Mouse (Mus musculus): ENCODE measurements around the gene Arsb. TPM values are rescaled to one million over a fixed set of nuclear protein-coding genes. Genes with fewer than 3 reads are reported as not detected.

Gene Arsb
- polyA plus RNA-seq, 1 experiment from 2014 or later = 11.2 TPM

DNA sequence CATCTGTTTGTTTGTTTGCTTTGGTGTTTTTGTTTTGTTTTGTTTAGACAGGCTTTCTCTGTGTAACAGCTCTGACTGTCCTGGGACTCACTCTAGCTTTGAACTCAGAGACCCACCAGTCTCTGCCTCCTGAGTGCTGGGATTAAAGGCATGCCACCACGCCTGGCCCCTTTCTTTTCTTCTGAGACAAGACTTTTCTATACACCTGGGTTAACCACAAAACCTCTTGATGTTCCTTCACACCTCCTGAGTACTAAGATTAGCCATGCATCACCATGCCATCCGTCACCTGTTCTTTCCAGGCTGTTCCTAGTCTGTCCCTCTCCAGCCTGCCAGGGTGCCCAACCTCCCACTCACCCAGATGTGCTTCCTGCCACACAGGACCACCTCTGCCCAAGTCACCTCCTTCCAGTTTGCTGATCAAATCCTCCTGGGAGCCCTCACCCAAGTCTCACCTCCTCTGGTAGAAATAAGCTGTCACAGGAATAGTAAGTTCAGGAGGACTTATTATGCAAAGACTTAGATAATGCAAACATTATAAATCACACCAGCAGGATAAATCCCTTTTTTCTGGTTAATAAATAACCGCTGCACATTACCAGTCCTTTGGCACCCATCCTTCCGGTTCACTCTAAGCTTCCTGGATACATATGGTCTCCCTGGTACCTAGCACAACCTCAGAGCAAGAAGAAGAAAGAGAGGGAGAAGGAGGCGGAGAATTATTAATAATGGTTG, 150.6 kb downstream of the Arsb start:
- Histone ChIP-seq H3K27me3 (replicated peaks) (no peaks in the 10 kb centered on the region), H3K4me2 (replicated peaks) (peak overlapping the region; percentile 30; the same call in 1 of the 2 replicates), H3K4me1 (replicated peaks) (peaks cover 25% of the 10 kb centered on the region), H3K27ac (0 out of 2 replicates have a peak overlapping the region, but pooled peaks have one; percentile 1), H3K9me3 (no peaks in the 10 kb centered on the region), H3K4me3 (replicated peaks) (no peak overlapping the region), H3K9ac (no peak overlapping the region), H3K36me3 (no peaks in the 10 kb centered on the region)
- peak; percentile 69 for ATAC-seq
- WGBS = 60% methylated on average over 5 of the region's 5 CpGs

- 39% methylated on average over 7 of the region's 7 CpGs for WGBS
- no peaks in the 10 kb centered on the region for H3K36me3 ChIP-seq
Observed at GRCm38 (mm10) chr13:93922566-93922910, 151.1 kb downstream of the Arsb start.

GRCm38 (mm10) chr13:93924735-93925432, 153.5 kb downstream of the Arsb start:
- Histone ChIP-seq H3K4me1 (replicated peaks) (peaks cover 20% of the 10 kb centered on the region), H3K9me3 (no peaks in the 10 kb centered on the region), H3K27ac (no peak overlapping the region), H3K9ac (no peak overlapping the region), H3K4me2 (replicated peaks) (no peak overlapping the region), H3K4me3 (replicated peaks) (no peak overlapping the region), H3K36me3 (no peaks in the 10 kb centered on the region), H3K27me3 (replicated peaks) (no peaks in the 10 kb centered on the region)
- 71% methylated on average over 9 of the region's 9 CpGs for WGBS
- no peak for ATAC-seq

More at GRCm38 (mm10) chr13:93922566-93922910, 151.1 kb downstream of the Arsb start:
- Histone ChIP-seq H3K9ac (no peak overlapping the region), H3K27me3 (replicated peaks) (no peaks in the 10 kb centered on the region), H3K4me2 (replicated peaks) (peak overlapping the region; percentile 30; the same call in 1 of the 2 replicates), H3K4me3 (replicated peaks) (no peak overlapping the region), H3K27ac (0 out of 2 replicates have a peak overlapping the region, but pooled peaks have one; percentile 1), H3K4me1 (replicated peaks) (peaks cover 25% of the 10 kb centered on the region), H3K9me3 (no peaks in the 10 kb centered on the region)
- peak; percentile 38 for ATAC-seq

DNA sequence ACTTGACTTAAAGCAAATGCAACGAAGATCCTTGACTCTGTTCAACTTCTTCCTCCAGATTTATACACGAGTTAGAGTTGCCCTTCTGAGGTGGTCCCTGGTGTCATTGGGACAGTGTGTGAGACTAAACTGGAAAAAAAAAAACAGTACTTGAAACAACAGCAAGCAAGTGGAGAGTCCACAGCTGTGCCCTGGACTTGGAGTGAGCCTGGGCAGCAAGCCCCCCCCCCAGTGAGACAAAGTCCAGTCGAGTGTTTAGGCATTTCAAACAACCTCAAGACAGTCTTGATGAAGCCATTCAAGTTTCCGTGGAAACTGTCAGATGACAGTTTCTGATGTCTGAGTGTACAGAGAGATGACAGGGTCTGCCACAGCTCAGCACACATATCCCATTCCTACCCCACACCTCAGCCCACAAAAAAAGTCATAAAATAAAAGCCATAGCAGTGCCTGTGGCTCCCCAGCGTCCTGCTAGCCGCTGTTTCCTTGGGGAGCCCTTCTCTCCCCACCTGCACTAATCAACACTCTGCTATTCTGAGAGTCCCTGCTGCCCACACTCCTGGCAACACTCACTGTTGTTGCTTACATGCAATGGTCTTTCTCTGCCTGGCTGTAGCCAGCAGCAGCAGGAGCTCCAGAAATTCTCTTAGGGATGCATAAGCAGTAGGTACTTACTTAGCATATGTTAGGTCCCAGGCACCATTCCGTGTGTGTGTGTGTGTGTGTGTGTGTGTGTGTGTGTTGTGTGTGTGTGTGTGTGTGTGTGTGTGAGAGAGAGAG, 159.3 kb downstream of the Arsb start:
- no peak for ATAC-seq
- Histone ChIP-seq H3K27ac (no peak overlapping the region), H3K36me3 (no peaks in the 10 kb centered on the region)

GRCm38 (mm10) chr13:93936455-93936854, 165.0 kb downstream of the Arsb start:
- Histone ChIP-seq H3K4me2 (replicated peaks) (no peak overlapping the region), H3K27ac (no peak overlapping the region), H3K27me3 (replicated peaks) (no peaks in the 10 kb centered on the region), H3K36me3 (no peaks in the 10 kb centered on the region), H3K4me3 (replicated peaks) (no peak overlapping the region), H3K9me3 (no peaks in the 10 kb centered on the region), H3K9ac (no peak overlapping the region), H3K4me1 (replicated peaks) (peaks cover 10% of the 10 kb centered on the region; the same call in 1 of the 2 replicates)
- 62% methylated on average over 6 of the region's 6 CpGs for WGBS
- no peak for ATAC-seq

More for the DNA sequence above, 159.3 kb downstream of the Arsb start:
- Histone ChIP-seq H3K9ac (no peak overlapping the region), H3K9me3 (no peaks in the 10 kb centered on the region), H3K27me3 (replicated peaks) (no peaks in the 10 kb centered on the region), H3K4me3 (replicated peaks) (no peak overlapping the region), H3K4me2 (replicated peaks) (no peak overlapping the region), H3K4me1 (replicated peaks) (no peaks in the 10 kb centered on the region)
- 49% methylated on average over 7 of the region's 7 CpGs for WGBS

DNA sequence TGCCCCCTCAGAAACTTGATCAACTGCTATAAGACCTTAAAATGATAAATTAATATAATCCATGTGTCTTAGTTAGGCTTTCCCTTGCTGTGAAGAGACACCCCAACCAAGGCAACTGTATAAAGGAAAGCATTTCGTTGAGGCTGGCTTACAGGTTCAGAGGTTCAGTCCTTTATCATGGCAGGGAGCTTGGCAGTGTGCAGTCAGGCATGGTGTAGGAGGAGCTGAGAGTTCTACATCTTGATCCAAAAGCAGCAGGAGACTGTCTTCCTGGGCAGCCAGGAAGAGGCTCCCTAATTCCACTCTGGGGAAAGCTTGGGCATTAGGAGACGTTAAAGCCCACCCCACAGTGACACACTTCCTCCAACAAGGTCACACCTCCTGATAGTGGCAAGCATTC, 166.7 kb downstream of the Arsb start:
- no peaks in the 10 kb centered on the region for H3K9me3 ChIP-seq
- no peaks in the 10 kb centered on the region for H3K36me3 ChIP-seq
- no peak overlapping the region for H3K9ac ChIP-seq
- WGBS = 65% methylated on average over 2 of the region's 2 CpGs
- H3K4me2 ChIP-seq (replicated peaks) = no peak overlapping the region
- no peak overlapping the region for H3K4me3 ChIP-seq (replicated peaks)
- no peak overlapping the region for H3K27ac ChIP-seq
- ATAC-seq = no peak
- peaks cover 10% of the 10 kb centered on the region; the same call in 1 of the 2 replicates for H3K4me1 ChIP-seq (replicated peaks)
- no peaks in the 10 kb centered on the region for H3K27me3 ChIP-seq (replicated peaks)

GRCm38 (mm10) chr13:93939363-93940127, 168.1 kb downstream of the Arsb start:
- peak; percentile 67 for ATAC-seq
- Histone ChIP-seq H3K4me2 (replicated peaks) (0 out of 2 replicates have a peak overlapping the region, but pooled peaks have one; percentile 1), H3K27ac (peak overlapping the region; percentile 38; the same call in 1 of the 2 replicates)

DNA sequence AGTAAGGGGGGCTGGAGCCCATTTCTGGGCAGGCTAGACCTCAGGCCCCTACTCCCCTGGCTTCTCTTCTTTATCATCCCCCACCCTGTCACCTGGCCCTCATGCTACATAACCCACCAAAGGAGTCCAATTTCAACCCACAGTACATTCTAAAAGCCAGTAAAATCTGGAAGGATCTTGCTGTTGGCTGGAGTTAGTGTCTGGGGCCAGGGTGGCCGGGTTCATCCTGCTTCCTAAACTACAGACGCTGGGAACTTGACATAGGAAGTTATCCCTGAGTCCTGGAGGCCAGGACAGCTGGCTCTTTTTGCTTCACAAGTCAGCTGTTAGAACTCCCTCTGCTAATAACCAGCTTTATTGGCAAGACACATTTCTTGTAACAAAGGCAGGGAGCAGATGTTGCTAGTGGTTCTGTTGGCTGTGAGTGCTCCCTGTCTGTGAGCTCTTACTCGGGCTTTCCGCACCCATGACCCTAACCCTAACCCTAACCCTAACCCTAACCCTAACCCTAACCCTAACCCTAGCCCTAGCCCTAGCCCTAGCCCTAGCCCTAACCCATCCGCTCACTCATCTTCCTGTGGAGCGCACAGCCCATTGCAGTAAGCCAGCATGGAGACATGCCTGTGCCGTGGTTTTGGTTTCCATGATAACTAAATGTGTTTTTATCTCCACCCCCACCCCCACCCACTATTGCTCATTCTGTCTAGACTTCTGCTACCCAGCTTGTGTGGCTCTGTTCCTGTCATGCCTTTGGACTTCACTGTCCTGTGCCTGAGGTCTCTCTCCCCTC, 169.5 kb downstream of the Arsb start:
- Histone ChIP-seq H3K27ac (peak overlapping the region; percentile 60; the same call in 1 of the 2 replicates), H3K4me2 (replicated peaks) (no peak overlapping the region)
- peak; percentile 37 for ATAC-seq

More at GRCm38 (mm10) chr13:93939363-93940127, 168.1 kb downstream of the Arsb start:
- Histone ChIP-seq H3K4me3 (replicated peaks) (no peak overlapping the region), H3K4me1 (replicated peaks) (peaks cover 10% of the 10 kb centered on the region; the same call in 1 of the 2 replicates), H3K9ac (no peak overlapping the region), H3K9me3 (no peaks in the 10 kb centered on the region), H3K27me3 (replicated peaks) (no peaks in the 10 kb centered on the region), H3K36me3 (no peaks in the 10 kb centered on the region)
- WGBS = 32% methylated on average over 6 of the region's 6 CpGs

GRCm38 (mm10) chr13:93950996-93951395, 179.6 kb downstream of the Arsb start:
- Histone ChIP-seq H3K4me2 (replicated peaks) (no peak overlapping the region), H3K9me3 (no peaks in the 10 kb centered on the region), H3K9ac (no peak overlapping the region), H3K4me1 (replicated peaks) (0 out of 2 replicates have a peak, but pooled peaks cover 4% of the 10 kb centered on the region), H3K27ac (no peak overlapping the region), H3K4me3 (replicated peaks) (no peak overlapping the region), H3K36me3 (no peaks in the 10 kb centered on the region), H3K27me3 (replicated peaks) (no peaks in the 10 kb centered on the region)
- 13% methylated on average over 9 of the region's 9 CpGs for WGBS
- no peak for ATAC-seq

More for the DNA sequence above, 169.5 kb downstream of the Arsb start:
- Histone ChIP-seq H3K27me3 (replicated peaks) (no peaks in the 10 kb centered on the region), H3K4me1 (replicated peaks) (peaks cover 10% of the 10 kb centered on the region; the same call in 1 of the 2 replicates), H3K4me3 (replicated peaks) (no peak overlapping the region), H3K36me3 (no peaks in the 10 kb centered on the region), H3K9me3 (no peaks in the 10 kb centered on the region), H3K9ac (no peak overlapping the region)
- 63% methylated on average over 7 of the region's 7 CpGs for WGBS

GRCm38 (mm10) chr13:93951555-93951954, 180.1 kb downstream of the Arsb start:
- Histone ChIP-seq H3K9ac (no peak overlapping the region), H3K4me1 (replicated peaks) (0 out of 2 replicates have a peak, but pooled peaks cover 4% of the 10 kb centered on the region), H3K4me2 (replicated peaks) (no peak overlapping the region), H3K27me3 (replicated peaks) (no peaks in the 10 kb centered on the region), H3K36me3 (no peaks in the 10 kb centered on the region), H3K4me3 (replicated peaks) (no peak overlapping the region), H3K9me3 (no peaks in the 10 kb centered on the region), H3K27ac (no peak overlapping the region)
- WGBS = 36% methylated on average over 6 of the region's 6 CpGs
- ATAC-seq = no peak

DNA sequence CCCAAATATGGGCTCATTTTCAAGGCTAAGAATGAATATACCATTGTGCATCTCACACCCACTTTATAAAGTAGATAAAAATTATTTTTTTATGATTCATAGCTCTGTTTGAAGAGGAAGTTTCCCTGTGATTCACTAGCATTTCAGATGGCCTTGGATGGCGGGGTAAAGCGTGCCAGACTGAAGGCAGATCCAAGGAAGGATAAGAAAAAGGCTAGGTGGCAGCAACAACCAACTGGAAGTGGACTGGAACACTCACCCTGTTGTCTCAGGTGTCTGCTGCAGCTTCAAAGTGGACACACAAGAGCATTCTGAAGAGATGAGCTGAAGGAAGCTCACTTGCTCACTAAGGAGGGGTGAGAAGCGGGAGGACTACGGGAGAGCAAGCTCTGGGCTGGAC, 181.0 kb downstream of the Arsb start:
- no peak for ATAC-seq
- 84% methylated on average over 4 of the region's 4 CpGs for WGBS
- no peak overlapping the region for H3K4me2 ChIP-seq (replicated peaks)
- no peak overlapping the region for H3K9ac ChIP-seq
- no peak overlapping the region for H3K27ac ChIP-seq
- H3K4me1 ChIP-seq (replicated peaks) = 0 out of 2 replicates have a peak, but pooled peaks cover 4% of the 10 kb centered on the region
- no peak overlapping the region for H3K4me3 ChIP-seq (replicated peaks)
- no peaks in the 10 kb centered on the region for H3K27me3 ChIP-seq (replicated peaks)
- H3K36me3 ChIP-seq = no peaks in the 10 kb centered on the region
- H3K9me3 ChIP-seq = no peaks in the 10 kb centered on the region
